In genomic region chr3:154771651-154772050, GRCm38 (mm10) we compare ENCODE assay signal across 15 mouse cellular contexts.
"Had no signal": no experiment of that assay in that cellular context is flagged by ENCODE, and none has a peak within 500 bp of the region (broad histone marks: within the 10 kb centered on the region; RNA-seq: fewer than 3 reads in every experiment).

No protein-coding gene starts in this region.

- DNase-seq: cerebellum, adult 9-10 months; cerebellum, adult 9-11 months; cerebellum, postnatal 10 days; cerebellum, postnatal 14 days; cerebellum, postnatal 25 days; cerebellum, postnatal 36 days; embryo, embryonic 11 days; forebrain, postnatal 0 days; gastrocnemius, adult 2 months; gastrocnemius, postnatal 10 days; gastrocnemius, postnatal 14 days; gastrocnemius, postnatal 25 days; gastrocnemius, postnatal 36 days; heart, adult 18-20 months; heart, adult 2 months had no signal
